Mouse (Mus musculus): Measurements from ENCODE around the gene Acsf2.
"Not testable (repeated sequence)": the region's sequence is repeated elsewhere in the genome, so short reads cannot be mapped to it uniquely, and the experiment has no call there.

- not testable (repeated sequence) for TF ChIP-seq CTCF (IDR thresholded peaks at IDR 0.05; ENCODE audit: low read depth, low read length); EP300 (IDR thresholded peaks at IDR 0.05; ENCODE audit: insufficient read depth, low read depth, low read length); POLR2A (IDR thresholded peaks at IDR 0.05; ENCODE audit: insufficient read depth, low read length)
These were observed 49.6 kb upstream of the Acsf2 start for GRCm38 (mm10) chr11:94651241-94651640.
